Mouse (Mus musculus): Measurements from ENCODE around the gene Nbea. TPM values are rescaled to one million over a fixed set of nuclear protein-coding genes. Genes with fewer than 3 reads are reported as not detected.
"Not testable (repeated sequence)": the region's sequence is repeated elsewhere in the genome, so short reads cannot be mapped to it uniquely, and the experiment has no call there.

The Nbea gene
- total RNA-seq, 2 experiments from 2014 or later: 221 to 230 TPM

DNA sequence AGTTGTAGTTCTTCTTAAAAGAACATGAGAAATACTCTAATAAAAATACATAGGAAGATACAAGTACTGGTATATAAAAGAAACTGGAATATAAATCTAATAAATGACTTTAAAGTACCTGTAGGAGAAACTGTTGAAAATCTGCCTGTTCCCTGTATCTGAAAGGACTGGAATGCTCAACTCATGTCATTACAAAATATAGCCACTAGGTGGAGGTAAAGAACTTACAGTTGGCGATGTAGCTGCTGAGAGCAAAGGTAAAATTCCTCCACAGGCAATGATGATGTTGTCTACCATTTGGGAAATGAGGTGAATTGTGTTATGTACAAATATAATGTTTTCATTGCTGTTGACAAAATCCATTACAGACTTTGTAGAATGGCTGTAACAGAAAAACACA lies 183.2 kb downstream of the Nbea start:
- peak in 1 of 2 experiments; percentile 31 for DNase-seq (ENCODE audit: low spot score in 2 of 2)
- Histone ChIP-seq H3K27ac (no peak overlapping the region), H3K4me3 (no peak overlapping the region)
- TF ChIP-seq CTCF (conservative IDR thresholded peaks at IDR 0.05): peak; percentile 92

DNA sequence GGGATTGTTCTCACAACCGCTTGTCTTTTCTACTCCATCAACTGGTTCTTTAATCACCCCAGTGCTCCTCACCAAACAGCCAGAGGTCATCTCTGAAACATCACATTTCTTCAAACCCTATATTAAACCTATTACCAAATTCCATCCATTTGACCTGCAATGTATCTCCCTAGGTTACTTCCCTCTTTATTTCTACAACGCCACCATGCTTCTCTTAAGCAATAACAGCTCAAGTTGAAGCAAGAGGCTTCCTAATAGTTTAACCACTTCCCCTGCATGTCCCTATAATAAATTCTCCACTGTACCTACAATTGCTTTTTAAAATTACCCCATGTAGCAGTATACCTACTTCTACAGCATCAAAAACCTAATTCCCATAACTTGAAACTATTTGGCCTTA lies 205.1 kb downstream of the Nbea start:
- DNase-seq (ENCODE audit: low spot score in 2 of 2): no peak
- Histone ChIP-seq H3K27ac (no peak overlapping the region), H3K4me3 (no peak overlapping the region)
- no peak for TF ChIP-seq CTCF (conservative IDR thresholded peaks at IDR 0.05)

DNA sequence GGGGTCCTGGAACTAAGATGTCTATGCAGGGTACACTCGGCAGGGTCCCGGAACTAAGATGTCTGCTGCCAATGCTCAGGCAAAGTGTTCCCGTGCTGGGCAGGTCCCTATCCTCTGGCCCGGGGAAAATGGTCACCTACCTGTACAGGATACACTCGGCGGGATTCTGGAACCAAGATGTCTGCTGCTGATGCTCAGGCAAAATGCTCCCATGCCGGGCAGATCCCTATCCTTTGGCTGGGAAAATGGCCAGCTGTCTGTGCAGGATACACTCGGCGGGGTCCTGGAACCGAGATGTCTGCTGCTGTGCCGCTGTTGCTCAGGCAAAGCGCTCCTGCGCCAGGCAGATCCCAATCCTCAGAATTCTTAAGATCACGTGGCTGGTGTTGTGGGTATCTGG lies 206.5 kb downstream of the Nbea start:
- not testable (repeated sequence) for DNase-seq (ENCODE audit: low spot score in 2 of 2); H3K27ac ChIP-seq

DNA sequence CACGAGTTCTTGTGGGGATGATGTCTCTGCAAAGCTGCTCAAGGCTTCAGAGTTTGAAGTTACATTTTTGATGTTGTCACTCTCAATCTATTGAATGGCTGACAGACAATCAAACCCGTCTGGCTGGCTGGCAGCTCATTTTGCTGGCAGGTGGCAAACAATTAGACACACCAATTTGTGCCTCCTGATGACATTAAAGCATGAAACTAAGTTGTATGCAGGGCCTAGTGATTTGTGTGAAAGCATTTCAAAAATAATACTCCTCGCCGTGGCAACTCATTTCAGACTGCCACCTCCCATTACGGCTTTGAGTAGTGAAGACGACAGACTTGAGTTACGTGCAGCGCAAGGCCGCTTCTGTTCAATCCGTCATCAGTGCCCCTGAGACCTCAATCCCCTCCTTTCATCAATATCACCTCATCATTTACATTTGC lies 217.8 kb downstream of the Nbea start:
- Histone ChIP-seq H3K27ac (peak overlapping the region; percentile 20; the same call in 1 of the 2 replicates), H3K4me3 (no peak overlapping the region)
- peak; percentile 30 for DNase-seq (ENCODE audit: low spot score in 2 of 2)
- TF ChIP-seq CTCF (conservative IDR thresholded peaks at IDR 0.05): no peak

More for the DNA sequence above, 206.5 kb downstream of the Nbea start:
- not testable (repeated sequence) for H3K4me3 ChIP-seq

DNA sequence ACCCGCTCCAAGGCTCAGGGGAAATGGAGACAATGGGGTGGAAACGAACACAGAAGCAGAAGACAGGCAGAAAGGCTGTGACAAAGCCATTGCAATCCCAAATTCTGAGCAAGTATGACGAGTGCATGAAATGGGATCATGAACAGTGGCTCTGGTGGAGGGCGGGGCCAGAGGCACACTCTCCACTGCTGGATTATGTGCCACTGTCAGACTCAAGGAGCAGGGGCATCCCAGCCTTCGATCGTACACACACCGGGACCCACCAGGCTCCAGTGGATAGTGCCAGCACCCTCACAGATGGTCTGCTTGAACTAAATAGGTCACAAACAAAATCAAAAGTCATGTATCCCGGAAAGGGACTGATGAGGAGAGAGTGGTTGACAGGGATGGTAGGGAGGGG lies 220.5 kb downstream of the Nbea start:
- no peak for DNase-seq (ENCODE audit: low spot score in 2 of 2)

DNA sequence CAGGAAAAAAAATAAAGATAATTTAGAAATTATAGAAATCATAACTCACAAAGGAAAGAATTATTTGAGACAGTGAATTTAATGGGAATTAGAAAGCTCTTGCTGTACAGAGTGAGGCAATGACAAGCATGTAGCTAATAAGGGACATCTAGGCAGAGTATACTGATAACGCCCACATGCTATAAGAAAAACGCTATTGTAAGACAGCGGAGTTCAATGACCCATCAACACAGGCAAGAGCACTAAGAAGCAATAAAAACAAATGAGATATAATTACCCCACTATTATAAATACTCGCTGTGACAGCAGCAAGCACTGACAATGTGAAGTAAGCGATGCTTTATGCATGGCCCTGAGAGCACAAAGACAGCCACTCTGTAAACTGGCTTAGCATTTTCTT lies 233.5 kb downstream of the Nbea start:
- H3K27ac ChIP-seq: no peak overlapping the region
- H3K4me3 ChIP-seq: no peak overlapping the region
- TF ChIP-seq CTCF (conservative IDR thresholded peaks at IDR 0.05): no peak
- no peak for DNase-seq (ENCODE audit: low spot score in 2 of 2)

More for the DNA sequence above, 220.5 kb downstream of the Nbea start:
- no peak for TF ChIP-seq CTCF (conservative IDR thresholded peaks at IDR 0.05)
- no peak overlapping the region for H3K27ac ChIP-seq
- H3K4me3 ChIP-seq: no peak overlapping the region

DNA sequence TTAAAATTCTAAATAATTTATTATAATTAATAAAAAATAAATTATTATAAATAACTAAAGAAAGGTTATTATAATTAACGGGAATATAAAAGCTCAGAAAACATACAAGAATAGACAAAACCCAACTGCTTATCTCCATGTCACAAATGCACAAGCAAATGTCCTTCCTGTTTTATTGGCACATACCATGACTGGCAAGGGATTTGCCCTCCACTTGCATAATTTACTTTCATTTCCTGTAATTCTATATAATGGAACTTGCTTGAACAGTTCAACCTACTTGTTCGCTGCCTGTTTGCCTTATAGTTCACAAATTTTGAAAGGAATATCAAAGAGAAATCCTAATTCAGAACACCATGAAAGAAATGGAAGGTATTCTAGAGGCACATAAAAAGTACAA lies 234.4 kb downstream of the Nbea start:
- DNase-seq (ENCODE audit: low spot score in 2 of 2): no peak
- no peak for TF ChIP-seq CTCF (conservative IDR thresholded peaks at IDR 0.05)
- Histone ChIP-seq H3K4me3 (no peak overlapping the region), H3K27ac (no peak overlapping the region)

DNA sequence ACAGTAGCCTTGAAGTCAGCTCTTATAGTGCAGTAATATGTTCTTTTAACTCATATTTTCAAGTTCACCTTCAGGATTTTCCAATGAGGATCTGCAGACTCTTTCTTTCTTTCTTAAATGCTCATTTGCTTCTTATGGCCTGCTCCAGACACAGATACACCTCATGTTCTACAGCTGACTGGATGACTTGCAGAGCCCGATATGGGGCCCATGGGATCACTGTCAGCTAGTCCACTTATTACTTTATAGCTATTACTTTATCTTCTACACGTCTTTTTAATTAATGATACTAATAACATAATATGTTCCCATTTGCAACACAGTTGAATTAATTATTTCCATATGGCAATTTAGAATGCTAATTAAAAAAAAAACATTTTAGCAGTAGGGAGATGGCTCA lies 256.2 kb downstream of the Nbea start:
- no peak for DNase-seq (ENCODE audit: low spot score in 2 of 2)
- Histone ChIP-seq H3K27ac (no peak overlapping the region), H3K4me3 (no peak overlapping the region)
- TF ChIP-seq CTCF (conservative IDR thresholded peaks at IDR 0.05): no peak

DNA sequence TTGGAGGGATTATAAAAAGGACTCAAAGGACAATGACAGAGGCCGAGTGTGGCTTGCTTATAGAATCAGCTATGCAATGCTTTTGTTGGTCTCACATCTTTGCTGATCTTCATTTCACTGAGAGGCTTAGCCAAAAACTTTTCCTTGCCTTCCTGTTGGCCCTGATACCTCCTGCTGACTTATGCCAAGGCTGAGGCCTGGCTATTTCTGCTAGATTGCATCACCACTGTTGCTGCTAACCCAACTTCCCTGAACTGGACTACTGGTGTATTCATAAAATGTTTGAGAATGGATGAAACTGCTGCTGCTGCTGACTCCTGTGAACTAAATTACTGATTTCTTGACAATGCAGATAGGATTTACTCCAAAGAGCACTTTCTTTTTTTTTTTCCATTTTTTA lies 274.2 kb downstream of the Nbea start:
- DNase-seq (ENCODE audit: low spot score in 2 of 2): no peak
- no peak overlapping the region for H3K27ac ChIP-seq
- no peak for TF ChIP-seq CTCF (conservative IDR thresholded peaks at IDR 0.05)
- H3K4me3 ChIP-seq: no peak overlapping the region

DNA sequence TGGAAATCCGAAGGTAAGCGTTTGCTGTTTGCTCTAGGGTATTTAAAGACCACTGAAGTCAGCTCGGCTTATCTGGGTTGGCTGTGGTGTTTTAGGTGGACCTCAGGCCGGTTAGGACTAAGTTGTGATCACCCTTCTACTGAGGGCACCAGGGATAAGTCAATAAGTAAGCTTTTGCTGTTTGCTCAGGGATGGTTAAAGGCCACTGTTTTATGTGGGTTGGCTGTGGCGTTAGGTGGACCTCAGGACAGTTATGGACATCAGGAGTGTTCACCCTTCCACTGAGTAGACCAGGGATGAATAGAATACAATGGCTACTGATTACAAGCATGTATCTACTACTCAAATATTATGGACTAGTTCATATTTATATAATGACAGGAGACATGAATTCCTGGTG lies 292.9 kb downstream of the Nbea start:
- Histone ChIP-seq H3K4me3 (no peak overlapping the region), H3K27ac (no peak overlapping the region)
- DNase-seq (ENCODE audit: low spot score in 2 of 2): no peak
- TF ChIP-seq CTCF (conservative IDR thresholded peaks at IDR 0.05): no peak

DNA sequence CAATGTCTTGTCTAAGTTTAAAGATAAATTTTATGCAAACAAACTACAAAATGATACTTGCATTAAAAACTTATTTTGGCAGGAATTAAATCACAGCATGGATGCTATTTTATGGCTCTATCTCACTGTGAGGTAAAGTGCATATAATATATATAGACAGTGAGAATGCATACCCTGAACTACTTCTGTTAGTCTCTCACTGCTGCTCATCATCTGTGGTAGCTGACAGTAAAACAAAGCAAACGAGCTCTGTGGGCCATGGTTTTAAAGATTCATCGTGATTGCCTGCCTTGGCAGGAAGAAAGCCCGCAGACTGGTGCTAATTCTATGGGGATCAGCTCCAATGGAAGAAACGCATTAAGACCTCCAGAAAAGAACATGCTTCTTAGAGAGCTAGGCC lies 294.3 kb downstream of the Nbea start:
- H3K27ac ChIP-seq: no peak overlapping the region
- DNase-seq (ENCODE audit: low spot score in 2 of 2): no peak
- no peak for TF ChIP-seq CTCF (conservative IDR thresholded peaks at IDR 0.05)
- no peak overlapping the region for H3K4me3 ChIP-seq

DNA sequence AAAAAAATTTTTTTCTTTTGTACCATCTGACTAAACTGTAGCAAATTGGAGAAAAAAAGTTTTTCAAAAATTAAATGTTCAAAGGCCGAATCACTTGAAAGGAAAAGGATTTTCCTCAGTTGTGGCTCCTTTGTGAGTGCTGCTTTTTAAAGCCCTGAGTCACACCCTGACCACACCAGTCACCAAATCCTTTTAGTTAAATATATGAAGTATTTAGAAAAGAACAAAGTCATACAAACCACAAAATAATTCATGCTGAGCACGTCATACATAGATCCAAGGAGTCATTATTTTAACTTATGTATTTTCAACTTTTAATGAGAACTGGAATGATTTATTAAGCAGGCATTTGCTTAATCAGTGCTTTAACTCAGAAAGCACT lies 295.7 kb downstream of the Nbea start:
- DNase-seq (ENCODE audit: low spot score in 2 of 2): no peak
- no peak for TF ChIP-seq CTCF (conservative IDR thresholded peaks at IDR 0.05)
- no peak overlapping the region for H3K4me3 ChIP-seq
- no peak overlapping the region for H3K27ac ChIP-seq

DNA sequence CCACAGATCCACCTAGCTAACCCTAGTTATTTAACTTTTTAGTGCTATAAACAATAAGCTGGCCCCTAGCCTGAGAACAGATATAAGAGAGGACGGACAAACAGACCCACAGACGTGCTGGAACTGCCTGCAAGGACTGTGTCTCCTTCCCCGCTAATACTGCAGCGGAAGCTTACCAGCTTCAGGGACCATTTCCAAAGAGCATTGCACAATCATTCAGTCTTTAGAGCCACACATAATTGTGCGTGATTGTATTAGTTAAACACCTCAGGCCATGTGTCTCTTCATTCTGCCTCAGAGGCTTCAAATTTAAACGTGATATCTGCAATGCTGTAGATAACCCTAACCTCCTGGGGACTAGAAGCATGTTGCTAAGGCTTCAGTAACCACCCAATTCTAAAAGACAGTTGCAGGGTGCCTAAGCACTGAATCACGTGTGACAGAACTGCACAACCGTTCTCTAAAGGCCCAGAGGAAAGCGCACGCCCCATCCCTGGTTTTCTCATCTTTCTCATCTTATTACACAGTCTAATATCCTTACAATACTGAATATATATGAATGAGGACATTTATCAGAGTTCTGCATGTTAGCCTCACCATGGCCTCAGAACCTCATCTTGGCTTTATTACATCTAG lies 296.2 kb downstream of the Nbea start:
- TF ChIP-seq CTCF (conservative IDR thresholded peaks at IDR 0.05): no peak
- Histone ChIP-seq H3K4me3 (no peak overlapping the region), H3K27ac (0 out of 2 replicates have a peak overlapping the region, but pooled peaks have one; percentile 28)
- DNase-seq (ENCODE audit: low spot score in 2 of 2): no peak

All from layer of hippocampus, adult 2 months (tissue).